Mouse (Mus musculus) liver, adult 2 months (tissue): ENCODE measurements at regions not wholly inside any gene's neighbourhood (a gene's known extent, or its start where the extent isn't known, plus 50 kb on each side); places are given as distances from the start of the nearest gene placed in this dataset.

Experiments used
- CTCF ChIP-seq: fragments of 200-500 bp; IDR thresholded peaks from 2 replicates; pipeline ENCODE4 v1.5.1; 2011; ENCODE audit warnings: low read depth, low read length, control low read depth
- POLR2A ChIP-seq: fragments of 200-500 bp; IDR thresholded peaks from 2 replicates; pipeline ENCODE4 v1.6.1; 2011; ENCODE audit warnings: low read length, control low read depth; ENCODE audit not compliant: insufficient read depth; ENCODE audit errors: extremely low read depth

DNA sequence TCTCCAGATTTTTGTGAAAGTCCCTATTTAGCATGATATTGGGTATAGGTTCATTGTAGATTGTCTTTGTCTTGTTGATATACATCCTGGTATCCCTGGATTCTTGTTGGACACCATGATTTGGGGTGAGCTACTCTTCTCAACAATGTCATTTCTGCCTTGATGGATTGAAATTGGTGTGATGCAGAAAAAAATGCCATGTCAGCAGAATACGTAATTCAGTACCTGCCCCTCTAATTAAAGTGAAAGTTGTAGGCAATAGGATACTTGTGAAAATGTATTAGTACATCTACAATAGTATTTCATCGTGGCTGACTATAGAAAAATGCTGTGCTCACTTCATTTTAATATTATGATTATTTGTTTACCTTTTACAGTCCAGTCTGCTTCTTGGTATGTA is 280.7 kb upstream of the Gm21293 start:
- no peak for TF ChIP-seq CTCF
- TF ChIP-seq POLR2A = no peak
